8 mouse cellular contexts compared by ENCODE assay signal in the genomic region with DNA sequence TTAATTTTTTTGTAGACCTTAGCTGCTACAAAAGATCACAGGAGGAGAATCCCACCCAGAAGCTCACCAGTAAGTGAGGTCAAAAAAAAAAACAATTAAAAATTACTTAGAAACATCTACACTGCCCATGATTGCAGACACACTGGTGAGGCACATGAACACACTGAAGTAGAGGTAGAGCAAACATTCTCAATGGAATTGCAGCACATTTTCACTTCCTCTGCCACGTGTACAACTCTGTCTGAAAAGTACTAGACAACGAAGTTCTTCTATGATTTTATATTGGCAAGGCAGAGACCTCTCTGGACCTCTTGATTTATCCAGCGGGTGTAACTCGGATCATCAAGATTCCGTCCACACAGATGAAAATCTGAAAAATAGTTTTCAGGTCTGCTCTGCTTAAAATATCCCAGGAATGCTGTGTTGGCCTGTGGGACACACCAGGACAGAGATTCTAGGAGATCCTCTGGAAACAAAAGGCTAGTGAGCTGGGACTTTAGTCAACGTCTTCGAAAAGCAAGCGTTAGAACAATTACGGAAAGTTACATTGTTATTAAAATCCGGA. TPM values are rescaled to one million over a fixed set of nuclear protein-coding genes. Genes with fewer than 3 reads are reported as not detected.
DNase-seq lines count a peak whose midpoint lies in the region; ATAC-seq and TF ChIP-seq lines count a peak whose summit lies in the region.

No protein-coding gene starts in this region.

- no peaks in the 10 kb centered on the region for H3K36me3 ChIP-seq in C2C12 (ENCODE audit: control insufficient read depth, insufficient read depth)
- no peaks in the 10 kb centered on the region for H3K36me3 ChIP-seq in forebrain, embryonic 15.5 days
- H3K36me3 ChIP-seq in liver, embryonic 12.5 days, result peaks cover under 1% of the 10 kb centered on the region; the same call in 1 of the 2 replicates

- peaks cover 21% of the 10 kb centered on the region for H3K4me1 ChIP-seq in forebrain, embryonic 15.5 days
- H3K4me1 ChIP-seq in liver, embryonic 12.5 days, result peaks cover 32% of the 10 kb centered on the region

- 0 out of 2 replicates have a peak overlapping the region, but pooled peaks have one; percentile 82 for H3K9ac ChIP-seq in forebrain, embryonic 15.5 days (replicated peaks)
- H3K9ac ChIP-seq in liver, embryonic 12.5 days, result peak overlapping the region; percentile 88

- H3K27me3 ChIP-seq in C2C12 (ENCODE audit: control insufficient read depth, insufficient read depth, insufficient read length), result no peaks in the 10 kb centered on the region
- H3K27me3 ChIP-seq in forebrain, embryonic 15.5 days, result no peaks in the 10 kb centered on the region
- no peaks in the 10 kb centered on the region for H3K27me3 ChIP-seq in liver, embryonic 12.5 days (replicated peaks)

- H3K27ac ChIP-seq in forebrain, embryonic 15.5 days (replicated peaks), result no peak overlapping the region
- no peak overlapping the region; the same call in 1 of the 2 replicates for H3K27ac ChIP-seq in liver, embryonic 12.5 days

- H3K9me3 ChIP-seq in forebrain, embryonic 15.5 days, result no peaks in the 10 kb centered on the region
- no peaks in the 10 kb centered on the region for H3K9me3 ChIP-seq in liver, embryonic 12.5 days (replicated peaks)

- H3K4me3 ChIP-seq in C2C12 (ENCODE audit: insufficient read depth, poor library complexity, severe bottlenecking), result peak overlapping the region; percentile 74
- peak overlapping the region; percentile 78; the same call in 1 of the 2 replicates for H3K4me3 ChIP-seq in forebrain, embryonic 15.5 days
- peak overlapping the region; percentile 96 for H3K4me3 ChIP-seq in liver, embryonic 12.5 days

- H3K79me2 ChIP-seq in C2C12 (ENCODE audit: control insufficient read depth, insufficient read depth), result peaks cover 35% of the 10 kb centered on the region

- no peak for TF ChIP-seq CTCF in C2C12 (IDR thresholded peaks at IDR 0.05; ENCODE audit: control insufficient read depth, insufficient read depth, insufficient read length)

- 39% methylated on average over 10 of the region's 10 CpGs for WGBS in forebrain, embryonic 15.5 days
- WGBS in liver, embryonic 12.5 days (ENCODE audit: insufficient replicate concordance), result 43% methylated on average over 10 of the region's 10 CpGs

- peak overlapping the region; percentile 49 for H3K4me2 ChIP-seq in forebrain, embryonic 15.5 days (replicated peaks)
- peak overlapping the region; percentile 96 for H3K4me2 ChIP-seq in liver, embryonic 12.5 days

- peak; percentile 30 for DNase-seq in embryo, embryonic 10.5 days (ENCODE audit: low spot score)
- DNase-seq in embryo, embryonic 10 days (ENCODE audit: low spot score), result no peak
- DNase-seq in frontal cortex, postnatal 36 days (ENCODE audit: low spot score in 2 of 2), result no peak
- DNase-seq in frontal cortex, adult 2 months (ENCODE audit: extremely low spot score in 1 of 2, low spot score in 1 of 2), result no peak

- H3K79me3 ChIP-seq in C2C12 (ENCODE audit: low read depth), result peaks cover 20% of the 10 kb centered on the region

- no peak overlapping the region for H3ac ChIP-seq in C2C12 (ENCODE audit: control insufficient read depth, insufficient read length, low read depth)

- no peak for ATAC-seq in forebrain, embryonic 15.5 days (replicated peaks)
- no peak for ATAC-seq in liver, embryonic 12.5 days
- no peak for ATAC-seq in cerebellum, adult (ENCODE audit: insufficient number of reproducible peaks, low FRiP score, low TSS enrichment)

TF ChIP-seq in C2C12, 6 proteins besides CTCF, POLR2A, EP300 and RAD21:
- TF ChIP-seq USF1 (IDR thresholded peaks at IDR 0.05; ENCODE audit: low read depth) (no peak), CEBPB (IDR thresholded peaks at IDR 0.05; ENCODE audit: low read depth) (no peak), FOSL1 (IDR thresholded peaks at IDR 0.05; ENCODE audit: insufficient read depth, low read length, poor library complexity, severe bottlenecking) (no peak), MAX (IDR thresholded peaks at IDR 0.05) (no peak), MYOD1 (IDR thresholded peaks at IDR 0.05; ENCODE audit: control insufficient read depth, insufficient read length, low read depth) (no peak), MYOG (IDR thresholded peaks at IDR 0.05; ENCODE audit: control insufficient read depth, extremely low read depth, insufficient read length) (no peak)

RNA-seq across cellular contexts. Expression of gene Ric1, which starts 1.0 kb away (rescaled TPM):
- polyA plus RNA-seq in C2C12 (2012; fragmentation: generic; extraction: Trizol), result 4.3 TPM
- polyA plus RNA-seq in forebrain, embryonic 15.5 days (2015; fragmentation: Nextera tagmentation; extraction: Ambion mirVana), result 13.2 and 13.4 TPM in 2 replicates
- polyA plus RNA-seq in liver, embryonic 12.5 days (2016; fragmentation: Nextera tagmentation; extraction: Ambion mirVana), result 4.9 and 5.8 TPM in 2 replicates
- 31.9 and 32.1 TPM in 2 replicates for polyA plus RNA-seq in frontal cortex, adult 2 months (2012; rRNA removed)
